Mouse (Mus musculus) heart, embryonic 13.5 days (tissue): ENCODE data around the gene Tarbp1. TPM values are rescaled to one million over a fixed set of nuclear protein-coding genes. Genes with fewer than 3 reads are reported as not detected.
A peak's percentile ranks its signal among the peaks of the same experiment; 100 is the strongest.
"Not testable (repeated sequence)": the region's sequence is repeated elsewhere in the genome, so short reads cannot be mapped to it uniquely, and the experiment has no call there.

Source experiments
- ATAC-seq: fragments of 200-750 bp; cut with Nextera tagmentation; 2 replicates; pipeline ENCODE4 v1.8.0; 2017; ENCODE audit warnings: moderate TSS enrichment; ENCODE audit not compliant: insufficient number of reproducible peaks, low FRiP score, low TSS enrichment; ENCODE audit errors: extremely low read depth
- H3K27ac ChIP-seq: fragments of 300-500 bp; sonication (generic); replicated peaks from 2 replicates; pipeline ENCODE4 v1.5.1; 2015; ENCODE audit warnings: moderate library complexity, mild to moderate bottlenecking, inconsistent platforms
- H3K27me3 ChIP-seq: fragments of 300-500 bp; sonication (generic); replicated peaks from 2 replicates; pipeline ENCODE4 v1.6.1; 2015; ENCODE audit warnings: mild to moderate bottlenecking, inconsistent platforms
- H3K36me3 ChIP-seq: fragments of 300-500 bp; sonication (generic); 2 replicates; pipeline ENCODE4 v1.6.1; 2015; ENCODE audit warnings: mild to moderate bottlenecking, inconsistent platforms
- H3K4me1 ChIP-seq: fragments of 300-500 bp; sonication (generic); 2 replicates; pipeline ENCODE4 v1.6.1; 2015; ENCODE audit warnings: inconsistent platforms
- H3K4me2 ChIP-seq: fragments of 300-500 bp; sonication (generic); 2 replicates; pipeline ENCODE4 v1.6.1; 2015; ENCODE audit warnings: inconsistent platforms, mild to moderate bottlenecking, moderate library complexity
- H3K4me3 ChIP-seq: fragments of 300-500 bp; sonication (generic); 2 replicates; pipeline ENCODE4 v1.5.1; 2015; ENCODE audit warnings: moderate library complexity, mild to moderate bottlenecking, inconsistent platforms
- H3K9ac ChIP-seq: fragments of 300-500 bp; sonication (generic); 2 replicates; pipeline ENCODE4 v1.6.1; 2015; ENCODE audit warnings: inconsistent platforms, mild to moderate bottlenecking, moderate library complexity
- H3K9me3 ChIP-seq: fragments of 300-500 bp; sonication (generic); 2 replicates; pipeline ENCODE4 v1.6.1; 2016; ENCODE audit warnings: inconsistent platforms
- WGBS: fragments of 180-500 bp; shearing (Covaris S2); methylation state at CpG from one replicate; pipeline ENCODE4 v1.1.7; 2015; ENCODE audit warnings: mixed read lengths; 5-methylcytosine and 5-hydroxymethylcytosine counted together
- polyA plus RNA-seq: library from polyadenylated mRNA; unstranded; fragments of >200 nt; fragmentation: Nextera tagmentation; extraction: Ambion mirVana; gene quantifications from 2 replicates; pipeline ENCODE4 v1.2.1, GENCODE M21; 2015

The Tarbp1 gene
- polyA plus RNA-seq, 1 experiment from 2014 or later = 1.2 TPM

- Histone ChIP-seq H3K27me3 (peaks cover 19% of the 10 kb centered on the region), H3K4me3 (no peak overlapping the region), H3K4me1 (peaks cover 6% of the 10 kb centered on the region), H3K9me3 (no peaks in the 10 kb centered on the region), H3K36me3 (no peaks in the 10 kb centered on the region), H3K4me2 (no peak overlapping the region), H3K9ac (peak overlapping the region; percentile 39; the same call in 1 of the 2 replicates), H3K27ac (no peak overlapping the region)
- ATAC-seq = no peak
- WGBS = 37% methylated on average over 8 of the region's 8 CpGs
Observed at GRCm38 (mm10) chr8:126481494-126482347, 6.9 kb upstream of the Tarbp1 start.

GRCm38 (mm10) chr8:126480366-126480765, 5.5 kb upstream of the Tarbp1 start:
- no peak overlapping the region for H3K4me3 ChIP-seq
- ATAC-seq = no peak
- 86% methylated on average over 2 of the region's 2 CpGs for WGBS
- H3K36me3 ChIP-seq = no peaks in the 10 kb centered on the region
- H3K4me1 ChIP-seq = peaks cover 9% of the 10 kb centered on the region
- no peaks in the 10 kb centered on the region for H3K9me3 ChIP-seq
- no peak overlapping the region for H3K4me2 ChIP-seq
- no peak overlapping the region for H3K27ac ChIP-seq
- H3K27me3 ChIP-seq = peaks cover 29% of the 10 kb centered on the region
- H3K9ac ChIP-seq = no peak overlapping the region

GRCm38 (mm10) chr8:126478714-126479113, 3.8 kb upstream of the Tarbp1 start:
- Histone ChIP-seq H3K27me3 (peaks cover 21% of the 10 kb centered on the region), H3K4me3 (no peak overlapping the region), H3K9ac (no peak overlapping the region), H3K4me1 (peaks cover 17% of the 10 kb centered on the region), H3K27ac (no peak overlapping the region), H3K36me3 (no peaks in the 10 kb centered on the region), H3K4me2 (no peak overlapping the region), H3K9me3 (no peaks in the 10 kb centered on the region)
- 14% methylated on average over 3 of the region's 3 CpGs for WGBS
- ATAC-seq = no peak

- H3K36me3 ChIP-seq, H3K4me2 ChIP-seq, H3K4me3 ChIP-seq, ATAC-seq, H3K9ac ChIP-seq, H3K9me3 ChIP-seq, H3K27ac ChIP-seq: not testable (repeated sequence)
- peaks cover 19% of the 10 kb centered on the region for H3K27me3 ChIP-seq
- H3K4me1 ChIP-seq = peaks cover 23% of the 10 kb centered on the region
- WGBS = 33% methylated on average over 29 of the region's 29 CpGs
Observed at GRCm38 (mm10) chr8:126476151-126476855, 1.4 kb upstream of the Tarbp1 start.

- ATAC-seq, H3K36me3 ChIP-seq, H3K4me2 ChIP-seq, H3K9ac ChIP-seq, H3K4me3 ChIP-seq, H3K9me3 ChIP-seq, H3K27ac ChIP-seq: not testable (repeated sequence)
- WGBS = 36% methylated on average over 8 of the region's 8 CpGs
- Histone ChIP-seq H3K4me1 (peaks cover 23% of the 10 kb centered on the region), H3K27me3 (peaks cover 19% of the 10 kb centered on the region)
Observed at GRCm38 (mm10) chr8:126475738-126476137, 873 bp upstream of the Tarbp1 start.

GRCm38 (mm10) chr8:126473802-126474298, 1.0 kb downstream of the Tarbp1 start:
- H3K27me3 ChIP-seq = peaks cover 19% of the 10 kb centered on the region
- peak overlapping the region; percentile 94 for H3K4me2 ChIP-seq
- H3K4me1 ChIP-seq = peaks cover 22% of the 10 kb centered on the region
- no peak for ATAC-seq
- peak overlapping the region; percentile 85 for H3K9ac ChIP-seq
- H3K4me3 ChIP-seq = peak overlapping the region; percentile 88
- H3K9me3 ChIP-seq = no peaks in the 10 kb centered on the region
- H3K27ac ChIP-seq = peak overlapping the region; percentile 84
- WGBS = 12% methylated on average over 16 of the region's 16 CpGs
- peaks cover 23% of the 10 kb centered on the region for H3K36me3 ChIP-seq

GRCm38 (mm10) chr8:126464071-126464470, 10.8 kb downstream of the Tarbp1 start:
- no peak overlapping the region for H3K4me3 ChIP-seq
- H3K9me3 ChIP-seq = no peaks in the 10 kb centered on the region
- H3K27me3 ChIP-seq = no peaks in the 10 kb centered on the region
- no peak overlapping the region for H3K9ac ChIP-seq
- 79% methylated on average over 7 of the region's 7 CpGs for WGBS
- H3K36me3 ChIP-seq = peaks cover 72% of the 10 kb centered on the region
- no peak overlapping the region for H3K27ac ChIP-seq
- H3K4me2 ChIP-seq = no peak overlapping the region
- no peak for ATAC-seq
- no peaks in the 10 kb centered on the region for H3K4me1 ChIP-seq

- no peak overlapping the region for H3K4me2 ChIP-seq
- no peak overlapping the region for H3K4me3 ChIP-seq
- H3K9ac ChIP-seq = no peak overlapping the region
- ATAC-seq = no peak
- no peaks in the 10 kb centered on the region for H3K9me3 ChIP-seq
- WGBS = 82% methylated on average over 7 of the region's 7 CpGs
- H3K27me3 ChIP-seq = no peaks in the 10 kb centered on the region
- H3K27ac ChIP-seq = no peak overlapping the region
- H3K36me3 ChIP-seq = peaks cover 70% of the 10 kb centered on the region
- no peaks in the 10 kb centered on the region for H3K4me1 ChIP-seq
Observed at GRCm38 (mm10) chr8:126461735-126462134, 13.1 kb downstream of the Tarbp1 start.

- Histone ChIP-seq H3K36me3 (peaks cover 78% of the 10 kb centered on the region), H3K27ac (no peak overlapping the region), H3K4me3 (no peak overlapping the region), H3K4me1 (no peaks in the 10 kb centered on the region), H3K9ac (no peak overlapping the region), H3K4me2 (no peak overlapping the region), H3K27me3 (no peaks in the 10 kb centered on the region), H3K9me3 (no peaks in the 10 kb centered on the region)
- 47% methylated on average over 3 of the region's 3 CpGs for WGBS
- no peak for ATAC-seq
Observed at GRCm38 (mm10) chr8:126460274-126460673, 14.6 kb downstream of the Tarbp1 start.

GRCm38 (mm10) chr8:126455383-126455782, 19.5 kb downstream of the Tarbp1 start:
- Histone ChIP-seq H3K27ac (no peak overlapping the region), H3K9ac (no peak overlapping the region), H3K4me1 (no peaks in the 10 kb centered on the region), H3K4me3 (no peak overlapping the region), H3K9me3 (no peaks in the 10 kb centered on the region), H3K36me3 (peaks cover 90% of the 10 kb centered on the region), H3K27me3 (no peaks in the 10 kb centered on the region), H3K4me2 (no peak overlapping the region)
- no peak for ATAC-seq
- WGBS = 84% methylated on average over 7 of the region's 7 CpGs

- peaks cover 96% of the 10 kb centered on the region for H3K36me3 ChIP-seq
- peak; percentile 14; the same call in 1 of the 2 replicates for ATAC-seq
- no peaks in the 10 kb centered on the region for H3K9me3 ChIP-seq
- no peaks in the 10 kb centered on the region for H3K27me3 ChIP-seq
- H3K4me3 ChIP-seq = no peak overlapping the region
- no peaks in the 10 kb centered on the region for H3K4me1 ChIP-seq
- H3K9ac ChIP-seq = no peak overlapping the region
- no peak overlapping the region for H3K4me2 ChIP-seq
- no peak overlapping the region for H3K27ac ChIP-seq
- WGBS = 84% methylated on average over 8 of the region's 8 CpGs
Observed at GRCm38 (mm10) chr8:126451158-126451557, 23.7 kb downstream of the Tarbp1 start.
